8 mouse cellular contexts compared by ENCODE assay signal in genomic region chr10:68192824-68193255, GRCm38 (mm10).
DNase-seq lines count a peak whose midpoint lies in the region; ATAC-seq and TF ChIP-seq lines count a peak whose summit lies in the region.

No protein-coding gene starts in this region.

- no peak for TF ChIP-seq CTCF in liver, adult 2 months (IDR thresholded peaks at IDR 0.05; ENCODE audit: low read depth, low read length)
- TF ChIP-seq CTCF in brain, embryonic 14.5 days (IDR thresholded peaks at IDR 0.05; ENCODE audit: borderline replicate concordance, extremely low read depth, insufficient read depth, insufficient read length) = no peak

- no peak for TF ChIP-seq POLR2A in liver, adult 2 months (IDR thresholded peaks at IDR 0.05; ENCODE audit: extremely low read depth, insufficient read depth, low read length)
- no peak for TF ChIP-seq POLR2A in brain, embryonic 14.5 days (IDR thresholded peaks at IDR 0.05; ENCODE audit: borderline replicate concordance, extremely low read depth, insufficient read depth, insufficient read length, poor library complexity, severe bottlenecking)

- no peak overlapping the region for H3K9ac ChIP-seq in liver, adult 2 months (ENCODE audit: low read depth, low read length)
- no peak overlapping the region for H3K9ac ChIP-seq in stomach, embryonic 16.5 days (ENCODE audit: low read length)

- no peak overlapping the region for H3K4me2 ChIP-seq in stomach, embryonic 16.5 days (ENCODE audit: low read depth, low read length)

- H3K79me2 ChIP-seq in liver, adult 2 months (ENCODE audit: control insufficient read depth, insufficient read depth, low read length) = peaks cover 3% of the 10 kb centered on the region; the same call in 1 of the 2 replicates

- WGBS in liver, adult 2 months = 43% methylated on average over 3 of the region's 3 CpGs
- WGBS in stomach, embryonic 16.5 days = 18% methylated on average over 3 of the region's 3 CpGs

- H3K9me3 ChIP-seq in stomach, embryonic 16.5 days (replicated peaks; ENCODE audit: control insufficient read depth, low read length) = no peaks in the 10 kb centered on the region

- H3K27ac ChIP-seq in liver, adult 2 months (replicated peaks; ENCODE audit: insufficient read depth, low read depth, low read length) = peak overlapping the region; percentile 39; the same call in 1 of the 2 replicates
- peak overlapping the region; percentile 64 for H3K27ac ChIP-seq in stomach, embryonic 16.5 days (ENCODE audit: low read length)

- H3K36me3 ChIP-seq in liver, adult 2 months (ENCODE audit: control insufficient read depth, insufficient read depth, low read length) = peaks cover 4% of the 10 kb centered on the region
- H3K36me3 ChIP-seq in stomach, embryonic 16.5 days (ENCODE audit: control insufficient read depth, insufficient read depth, low read length) = no peaks in the 10 kb centered on the region

- no peaks in the 10 kb centered on the region for H3K27me3 ChIP-seq in liver, adult 2 months (ENCODE audit: control insufficient read depth, insufficient read depth, low read length)
- no peaks in the 10 kb centered on the region for H3K27me3 ChIP-seq in stomach, embryonic 16.5 days (ENCODE audit: control insufficient read depth, insufficient read depth, low read length)

- H3K4me3 ChIP-seq in liver, adult 2 months (ENCODE audit: insufficient read depth, low read depth, low read length) = 0 out of 2 replicates have a peak overlapping the region, but pooled peaks have one; percentile 11
- no peak overlapping the region for H3K4me3 ChIP-seq in stomach, embryonic 16.5 days (replicated peaks; ENCODE audit: low read length)

- peak; percentile 58; the same call in 1 of the 2 replicates for ATAC-seq in stomach, embryonic 16.5 days (ENCODE audit: insufficient read depth, low FRiP score)

- DNase-seq in liver, adult 2 months (ENCODE audit: extremely low read depth, low read depth, low spot score) = peak; percentile 44
- no peak for DNase-seq in liver
- DNase-seq in brain, embryonic 14.5 days (ENCODE audit: low read depth) = peak; percentile 61
- peak; percentile 51 to 59 for DNase-seq in heart, adult 9 months (ENCODE audit: low spot score in 2 of 2)
- peak; percentile 39 for DNase-seq in kidney, postnatal 14 days
- DNase-seq in frontal cortex, postnatal 36 days (ENCODE audit: low spot score in 2 of 2) = no peak
- DNase-seq in layer of hippocampus, postnatal 14 days (ENCODE audit: low spot score in 2 of 2) = no peak

- H3K4me1 ChIP-seq in liver, adult 2 months (ENCODE audit: control insufficient read depth, insufficient read depth, low read length) = peaks cover 5% of the 10 kb centered on the region; the same call in 1 of the 2 replicates
- peaks cover 13% of the 10 kb centered on the region for H3K4me1 ChIP-seq in stomach, embryonic 16.5 days (ENCODE audit: control insufficient read depth, insufficient read depth, low read length)

Comparison
In these comparisons a context has a peak if more than half of its experiments do, and no peak if none do; other contexts are left out.
1. DNase-seq: peak in liver, adult 2 months (single experiment), brain, embryonic 14.5 days (single experiment), heart, adult 9 months (2 of 2) and kidney, postnatal 14 days (single experiment); none in liver (single experiment), frontal cortex, postnatal 36 days (0 of 2) and layer of hippocampus, postnatal 14 days (0 of 2).